Mouse (Mus musculus) intestine, embryonic 16.5 days (tissue): ENCODE measurements at regions not wholly inside any gene's neighbourhood (a gene's known extent, or its start where the extent isn't known, plus 50 kb on each side); places are given as distances from the start of the nearest gene placed in this dataset.

Source experiments
- ATAC-seq: fragments of 200-750 bp; cut with Nextera tagmentation; 2 replicates; pipeline ENCODE4 v1.8.0; 2017; ENCODE audit warnings: moderate TSS enrichment, moderate library complexity
- H3K27ac ChIP-seq: fragments of 300-500 bp; sonication (generic); 2 replicates; pipeline ENCODE4 v1.5.1; 2014; ENCODE audit warnings: mild to moderate bottlenecking, low read length
- H3K27me3 ChIP-seq: fragments of 300-500 bp; sonication (generic); replicated peaks from 2 replicates; pipeline ENCODE4 v1.6.1; 2014; ENCODE audit warnings: low read length, control low read depth, mixed read lengths; ENCODE audit not compliant: control insufficient read depth, insufficient read depth
- H3K36me3 ChIP-seq: fragments of 300-500 bp; sonication (generic); 2 replicates; pipeline ENCODE4 v1.6.1; 2014; ENCODE audit warnings: low read length, control low read depth; ENCODE audit not compliant: control insufficient read depth, insufficient read depth
- H3K4me1 ChIP-seq: fragments of 300-500 bp; sonication (generic); 2 replicates; pipeline ENCODE4 v1.6.1; 2014; ENCODE audit warnings: low read length, control low read depth, mixed read lengths; ENCODE audit not compliant: control insufficient read depth, insufficient read depth
- H3K4me2 ChIP-seq: fragments of 300-500 bp; sonication (generic); 2 replicates; pipeline ENCODE4 v1.6.1; 2014; ENCODE audit warnings: low read depth, low read length, control low read depth
- H3K4me3 ChIP-seq: fragments of 300-500 bp; sonication (generic); 2 replicates; pipeline ENCODE4 v1.5.1; 2014; ENCODE audit warnings: mild to moderate bottlenecking, low read length
- H3K9ac ChIP-seq: fragments of 300-500 bp; sonication (generic); 2 replicates; pipeline ENCODE4 v1.6.1; 2014; ENCODE audit warnings: low read depth, low read length
- H3K9me3 ChIP-seq: fragments of 300-500 bp; sonication (generic); 2 replicates; pipeline ENCODE4 v1.6.1; 2016; ENCODE audit warnings: low read length, control low read depth; ENCODE audit not compliant: control insufficient read depth
- WGBS: fragments of 180-500 bp; shearing (Covaris S2); extraction: QIAGEN DNeasy Blood & Tissue Kit; methylation state at CpG from one replicate; pipeline ENCODE4 v1.1.7; 2014; 5-methylcytosine and 5-hydroxymethylcytosine counted together

- ATAC-seq: no peak
- WGBS: 74% methylated on average over 5 of the region's 5 CpGs
- H3K27ac ChIP-seq: no peak overlapping the region
These were observed 125.0 kb downstream of the Ets2 start for GRCm38 (mm10) chr16:95826681-95827401.

GRCm38 (mm10) chr16:95825723-95826122 is 123.8 kb downstream of the Ets2 start:
- peak overlapping the region; percentile 77; the same call in 1 of the 2 replicates for H3K27ac ChIP-seq
- H3K4me3 ChIP-seq: no peak overlapping the region
- no peaks in the 10 kb centered on the region for H3K9me3 ChIP-seq
- no peak overlapping the region for H3K4me2 ChIP-seq
- H3K9ac ChIP-seq: no peak overlapping the region
- peaks cover 22% of the 10 kb centered on the region for H3K4me1 ChIP-seq
- H3K36me3 ChIP-seq: no peaks in the 10 kb centered on the region
- no peak for ATAC-seq
- no peaks in the 10 kb centered on the region for H3K27me3 ChIP-seq
- WGBS: 30% methylated on average over 5 of the region's 5 CpGs

More at GRCm38 (mm10) chr16:95826681-95827401, 125.0 kb downstream of the Ets2 start:
- Histone ChIP-seq H3K9me3 (no peaks in the 10 kb centered on the region), H3K36me3 (no peaks in the 10 kb centered on the region), H3K4me3 (no peak overlapping the region), H3K4me1 (peaks cover 29% of the 10 kb centered on the region), H3K9ac (no peak overlapping the region), H3K4me2 (no peak overlapping the region), H3K27me3 (no peaks in the 10 kb centered on the region)

DNA sequence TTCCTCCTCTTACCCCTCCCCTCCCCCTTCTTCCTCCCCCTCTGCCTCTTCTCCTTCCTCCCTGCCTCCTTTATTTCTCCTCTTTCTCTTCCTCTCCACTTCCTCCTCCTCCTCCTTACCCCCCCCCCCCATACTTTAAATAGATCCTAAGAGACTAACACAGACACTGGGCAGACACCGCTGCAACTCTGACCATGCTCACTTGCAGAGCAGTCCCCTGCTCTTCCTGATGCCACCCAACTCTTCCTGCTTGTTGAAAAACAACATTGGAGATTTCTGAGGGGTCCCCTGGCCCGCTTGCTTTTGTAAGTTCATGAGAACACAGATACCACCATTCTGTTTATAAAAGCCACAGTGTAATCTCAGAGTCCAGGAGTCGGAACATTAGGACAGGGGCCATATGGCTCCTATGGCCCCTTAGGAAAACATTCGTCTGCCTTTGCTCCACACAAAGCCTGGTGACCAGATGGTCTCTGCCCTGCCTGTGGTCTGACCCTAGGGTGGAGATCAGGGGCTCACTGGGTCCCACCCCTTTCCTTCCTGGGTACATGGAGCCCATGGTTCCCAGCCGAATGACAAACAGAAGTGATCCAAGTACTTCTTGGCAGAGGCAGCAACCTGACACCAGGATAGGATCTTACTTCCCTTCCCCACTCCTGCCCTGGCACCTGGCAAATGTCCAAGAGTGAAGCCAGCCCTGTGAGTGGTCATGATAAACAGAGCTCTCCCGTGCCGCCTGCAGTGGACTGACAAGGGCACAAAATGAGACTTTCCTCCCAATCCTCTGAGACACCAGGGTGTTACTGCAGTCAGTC is 123.1 kb downstream of the Ets2 start:
- H3K9me3 ChIP-seq: no peaks in the 10 kb centered on the region
- peak; percentile 62 for ATAC-seq
- no peak overlapping the region for H3K4me2 ChIP-seq
- peak overlapping the region; percentile 42; the same call in 1 of the 2 replicates for H3K9ac ChIP-seq
- H3K27ac ChIP-seq: peak overlapping the region; percentile 77
- H3K4me1 ChIP-seq: peaks cover 22% of the 10 kb centered on the region
- no peaks in the 10 kb centered on the region for H3K27me3 ChIP-seq
- no peak overlapping the region for H3K4me3 ChIP-seq
- no peaks in the 10 kb centered on the region for H3K36me3 ChIP-seq
- WGBS: 14% methylated on average over 7 of the region's 7 CpGs

DNA sequence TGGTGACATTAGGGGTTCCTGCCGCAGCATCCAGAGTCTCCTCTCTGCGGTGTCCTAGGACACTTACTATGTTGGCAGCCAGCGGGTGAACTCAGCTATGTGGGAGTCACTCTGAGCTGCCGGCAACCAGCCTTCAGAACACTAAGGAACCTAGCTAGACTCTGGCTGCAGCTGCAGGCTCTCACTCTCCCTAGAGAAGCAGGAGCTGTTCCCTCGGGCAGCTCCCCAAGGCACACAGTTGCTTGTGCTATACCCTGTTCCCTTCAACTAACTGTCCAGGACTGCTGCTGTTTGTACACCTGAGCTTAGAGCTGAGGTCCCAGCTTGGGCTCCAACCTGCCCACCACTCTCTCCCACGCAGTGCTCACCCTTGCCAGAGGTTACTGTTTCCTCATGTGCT is 121.9 kb downstream of the Ets2 start:
- Histone ChIP-seq H3K9me3 (no peaks in the 10 kb centered on the region), H3K27ac (peak overlapping the region; percentile 50), H3K4me1 (peaks cover 22% of the 10 kb centered on the region), H3K36me3 (no peaks in the 10 kb centered on the region), H3K4me3 (no peak overlapping the region), H3K27me3 (no peaks in the 10 kb centered on the region), H3K9ac (peak overlapping the region; percentile 37; the same call in 1 of the 2 replicates), H3K4me2 (no peak overlapping the region; the same call in 1 of the 2 replicates)
- no peak for ATAC-seq
- WGBS: 54% methylated on average over 6 of the region's 6 CpGs

DNA sequence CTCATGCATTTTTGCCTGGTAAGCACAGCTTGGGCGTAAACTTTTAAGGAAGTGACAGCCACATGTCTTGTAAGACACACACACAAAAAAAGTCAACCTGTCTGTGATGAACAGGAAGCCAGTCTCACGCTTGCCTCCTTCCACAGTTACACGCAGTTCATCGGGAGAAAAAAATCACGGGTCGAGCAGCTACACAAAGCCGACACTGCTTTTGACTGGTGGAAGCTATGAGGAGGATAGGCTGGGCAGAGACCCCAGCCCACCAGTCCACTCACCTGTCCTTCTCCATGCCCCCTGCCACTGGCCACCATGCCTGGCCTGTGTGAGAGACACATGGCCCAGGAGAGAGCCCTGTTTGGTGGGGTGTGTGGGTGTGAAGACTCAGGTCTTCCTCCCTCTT is 119.2 kb downstream of the Ets2 start:
- Histone ChIP-seq H3K36me3 (no peaks in the 10 kb centered on the region), H3K4me3 (no peak overlapping the region), H3K27ac (no peak overlapping the region), H3K4me1 (peaks cover 22% of the 10 kb centered on the region), H3K9ac (no peak overlapping the region), H3K27me3 (no peaks in the 10 kb centered on the region), H3K9me3 (0 out of 2 replicates have a peak, but pooled peaks cover 3% of the 10 kb centered on the region), H3K4me2 (no peak overlapping the region)
- WGBS: 79% methylated on average over 7 of the region's 7 CpGs
- ATAC-seq: no peak

- ATAC-seq: no peak
- Histone ChIP-seq H3K36me3 (no peaks in the 10 kb centered on the region), H3K9me3 (0 out of 2 replicates have a peak, but pooled peaks cover 3% of the 10 kb centered on the region), H3K4me2 (no peak overlapping the region), H3K4me3 (no peak overlapping the region), H3K4me1 (peaks cover 20% of the 10 kb centered on the region), H3K27ac (no peak overlapping the region), H3K27me3 (no peaks in the 10 kb centered on the region), H3K9ac (no peak overlapping the region)
- 71% methylated on average over 8 of the region's 8 CpGs for WGBS
These were observed 118.7 kb downstream of the Ets2 start for GRCm38 (mm10) chr16:95820606-95821005.

DNA sequence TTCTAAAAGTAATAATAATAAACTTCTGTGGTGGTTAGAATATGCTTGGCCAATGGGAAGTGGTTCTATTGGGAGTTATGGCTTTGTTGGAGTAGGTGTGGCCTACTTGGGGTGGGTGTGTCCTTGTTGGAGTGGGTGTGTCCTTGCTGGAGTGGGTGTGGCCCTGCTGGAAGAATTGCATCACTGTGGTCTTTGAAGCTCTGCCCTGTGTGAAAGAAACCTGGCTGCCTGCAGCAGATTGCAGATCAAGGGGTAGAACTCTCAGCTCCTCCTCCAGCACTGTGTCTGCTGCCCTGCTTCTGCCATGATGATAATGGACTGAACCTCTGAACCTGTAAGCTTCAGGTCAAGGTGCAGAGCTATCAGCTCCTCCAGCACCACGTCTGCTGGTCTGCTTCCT is 118.1 kb downstream of the Ets2 start:
- Histone ChIP-seq H3K9me3 (0 out of 2 replicates have a peak, but pooled peaks cover 3% of the 10 kb centered on the region), H3K4me2 (no peak overlapping the region), H3K27me3 (no peaks in the 10 kb centered on the region), H3K9ac (no peak overlapping the region), H3K27ac (no peak overlapping the region; the same call in 1 of the 2 replicates), H3K4me3 (no peak overlapping the region), H3K36me3 (no peaks in the 10 kb centered on the region), H3K4me1 (peaks cover 15% of the 10 kb centered on the region)
- peak; percentile 96 for ATAC-seq
- 36% methylated on average over 1 of the region's 1 CpGs for WGBS

- 96% methylated on average over 13 of the region's 13 CpGs for whole genome bisulfite sequencing
- 0 out of 2 replicates have a peak, but pooled peaks cover 3% of the 10 kb centered on the region for H3K9me3 ChIP-seq
- no peak overlapping the region for H3K4me3 ChIP-seq
- no peak for ATAC-seq
- no peaks in the 10 kb centered on the region for H3K36me3 ChIP-seq
- H3K27me3 ChIP-seq: no peaks in the 10 kb centered on the region
- H3K4me1 ChIP-seq: no peaks in the 10 kb centered on the region
- H3K9ac ChIP-seq: no peak overlapping the region
- H3K4me2 ChIP-seq: no peak overlapping the region
- H3K27ac ChIP-seq: no peak overlapping the region
These were observed 114.1 kb downstream of the Ets2 start for GRCm38 (mm10) chr16:95815966-95816365.

GRCm38 (mm10) chr16:95815206-95815731 is 113.4 kb downstream of the Ets2 start:
- no peak overlapping the region for H3K9ac ChIP-seq
- H3K4me2 ChIP-seq: no peak overlapping the region
- H3K4me3 ChIP-seq: no peak overlapping the region
- H3K36me3 ChIP-seq: no peaks in the 10 kb centered on the region
- no peaks in the 10 kb centered on the region for H3K27me3 ChIP-seq
- no peaks in the 10 kb centered on the region for H3K4me1 ChIP-seq
- WGBS: 87% methylated on average over 6 of the region's 6 CpGs
- 0 out of 2 replicates have a peak, but pooled peaks cover 3% of the 10 kb centered on the region for H3K9me3 ChIP-seq
- no peak for ATAC-seq
- no peak overlapping the region for H3K27ac ChIP-seq
